Mouse (Mus musculus): Measurements from ENCODE around the gene Mrrf.
"Not testable (repeated sequence)": the region's sequence is repeated elsewhere in the genome, so short reads cannot be mapped to it uniquely, and the experiment has no call there.

Gene Mrrf

GRCm38 (mm10) chr2:36129051-36129450 is 7.1 kb upstream of the Mrrf start:
- no peak for DNase-seq (ENCODE audit: low spot score)

DNA sequence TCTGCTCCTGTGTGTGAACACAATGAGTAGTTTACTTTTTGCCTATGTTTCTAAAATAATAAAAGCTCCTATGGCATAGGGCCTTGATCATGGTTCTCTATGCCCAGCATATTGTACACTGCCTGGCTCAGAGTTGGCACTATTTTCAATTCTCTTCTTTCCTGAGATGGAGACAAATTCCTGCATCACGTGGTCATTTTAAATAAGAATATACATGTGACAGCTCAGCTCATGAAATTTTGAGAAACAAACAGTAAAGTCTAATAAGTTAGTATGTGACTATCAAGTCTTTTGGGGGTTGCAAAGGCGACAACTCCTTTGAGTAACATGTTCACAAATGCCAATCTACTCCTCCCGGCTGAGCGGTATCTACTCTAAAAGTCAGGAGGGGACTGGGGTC is 302 bp upstream of the Mrrf start:
- DNase-seq (ENCODE audit: low spot score), result no peak

- DNase-seq (ENCODE audit: low spot score), result no peak
Measured at GRCm38 (mm10) chr2:36139096-36139495, 2.9 kb downstream of the Mrrf start.

- no peak for DNase-seq (ENCODE audit: low spot score)
Measured at GRCm38 (mm10) chr2:36148876-36149365, 12.7 kb downstream of the Mrrf start.

DNA sequence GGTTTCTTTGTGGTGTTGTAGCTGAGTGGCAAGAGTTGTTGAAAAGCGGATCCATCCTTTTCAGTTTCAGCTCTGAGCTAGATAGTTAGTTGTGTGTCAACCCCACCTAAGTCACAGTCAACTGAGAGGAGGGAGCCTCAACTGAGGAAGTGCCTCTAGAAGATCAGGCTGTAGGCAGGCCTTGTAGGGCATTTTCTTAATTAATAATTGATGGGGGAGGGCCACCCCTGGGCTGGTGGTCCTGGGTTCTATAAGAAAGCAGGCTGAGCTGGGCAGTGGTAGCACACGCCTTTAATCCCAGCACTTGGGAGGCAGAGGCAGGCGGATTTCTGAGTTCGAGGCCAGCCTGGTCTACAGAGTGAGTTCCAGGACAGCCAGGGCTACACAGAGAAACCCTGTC is 16.2 kb downstream of the Mrrf start:
- not testable (repeated sequence) for DNase-seq (ENCODE audit: low spot score)

GRCm38 (mm10) chr2:36157461-36157860 is 21.3 kb downstream of the Mrrf start:
- DNase-seq (ENCODE audit: low spot score), result no peak

DNA sequence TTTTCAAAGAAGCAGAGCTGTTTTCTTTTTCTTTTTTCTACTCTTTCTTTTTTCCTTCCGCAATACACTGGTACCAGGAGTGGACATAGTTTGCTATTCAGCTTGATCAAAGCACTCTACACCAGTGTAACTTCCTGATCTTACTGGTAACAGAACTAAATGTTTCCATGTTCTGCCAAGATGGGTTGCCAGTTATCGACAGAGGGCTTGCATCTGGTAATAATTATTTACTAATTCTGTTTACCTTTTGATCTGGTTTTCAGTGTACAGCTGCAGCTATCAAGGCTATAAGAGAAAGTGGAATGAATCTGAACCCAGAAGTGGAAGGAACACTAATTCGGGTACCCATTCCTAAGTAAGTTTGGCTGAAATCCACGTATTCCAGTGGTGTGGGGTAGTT is 23.1 kb downstream of the Mrrf start:
- no peak for DNase-seq (ENCODE audit: low spot score)

DNA sequence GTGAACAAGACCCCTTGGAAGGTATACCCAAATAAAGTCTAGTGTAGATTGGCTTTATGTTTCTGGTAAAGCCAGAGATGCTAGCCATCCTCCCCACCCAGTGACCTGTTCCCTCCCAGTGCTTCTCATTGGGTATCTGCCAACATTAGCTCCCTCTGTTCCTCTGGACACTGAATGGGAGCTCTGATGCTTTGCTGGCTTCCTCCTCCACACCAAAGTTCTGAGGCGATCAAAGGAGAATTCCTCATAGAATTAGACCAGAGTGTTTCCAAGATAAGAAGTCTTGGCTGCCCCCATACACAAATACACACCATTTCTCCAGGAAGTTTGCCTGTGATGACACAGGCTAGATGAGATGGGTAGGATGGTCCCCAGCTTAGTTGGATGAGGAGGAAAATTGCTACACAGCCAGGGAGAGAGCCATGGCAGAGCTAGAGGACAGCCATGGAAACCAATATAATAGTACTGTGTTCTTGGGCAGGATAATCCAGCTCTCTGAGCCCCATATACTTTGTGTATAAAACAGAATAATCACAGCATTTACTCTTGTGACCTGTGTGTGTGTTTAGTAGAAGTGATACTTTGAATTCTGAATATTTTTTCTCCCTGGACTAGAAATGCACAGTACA is 31.9 kb downstream of the Mrrf start:
- DNase-seq (ENCODE audit: low spot score), result no peak

DNA sequence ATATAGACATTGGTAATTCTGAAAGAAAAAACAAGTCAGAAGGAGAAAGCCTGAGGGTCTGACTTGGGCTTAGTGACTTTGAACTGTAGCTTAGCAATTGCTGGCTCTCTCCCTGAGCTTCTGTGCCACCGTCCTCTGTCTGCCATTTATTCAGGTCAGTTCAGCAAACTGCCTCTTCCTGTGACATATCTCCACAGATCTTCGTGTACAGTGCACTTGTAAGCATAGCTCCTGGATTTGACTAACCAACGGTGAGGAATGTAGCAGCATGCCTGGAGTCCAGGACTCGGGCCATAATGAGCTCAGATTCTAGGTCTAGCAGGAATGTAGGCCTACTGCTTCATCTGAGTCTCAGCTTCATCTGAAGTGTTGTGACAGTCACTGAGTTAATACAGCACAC is 33.0 kb downstream of the Mrrf start:
- no peak for DNase-seq (ENCODE audit: low spot score)

DNA sequence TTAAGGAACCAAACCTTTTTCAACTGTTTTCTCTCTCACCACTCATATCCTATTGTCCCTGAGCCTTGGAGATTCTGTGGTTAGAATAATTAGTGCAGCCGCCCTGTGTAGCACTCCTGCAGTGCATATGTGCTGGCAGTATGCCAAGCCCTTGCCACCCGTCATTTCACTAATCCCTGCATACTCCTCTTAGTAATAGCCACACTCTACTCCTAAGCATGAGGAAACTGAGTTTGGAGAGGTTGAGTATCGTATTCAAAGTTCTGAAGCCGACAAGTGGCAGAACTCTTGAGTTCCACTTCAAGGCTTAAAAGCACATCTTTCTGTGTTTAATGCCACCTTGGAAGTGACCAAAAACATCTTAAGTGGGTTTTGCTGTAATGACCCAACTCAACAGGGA is 35.9 kb downstream of the Mrrf start:
- DNase-seq (ENCODE audit: low spot score), result no peak

DNA sequence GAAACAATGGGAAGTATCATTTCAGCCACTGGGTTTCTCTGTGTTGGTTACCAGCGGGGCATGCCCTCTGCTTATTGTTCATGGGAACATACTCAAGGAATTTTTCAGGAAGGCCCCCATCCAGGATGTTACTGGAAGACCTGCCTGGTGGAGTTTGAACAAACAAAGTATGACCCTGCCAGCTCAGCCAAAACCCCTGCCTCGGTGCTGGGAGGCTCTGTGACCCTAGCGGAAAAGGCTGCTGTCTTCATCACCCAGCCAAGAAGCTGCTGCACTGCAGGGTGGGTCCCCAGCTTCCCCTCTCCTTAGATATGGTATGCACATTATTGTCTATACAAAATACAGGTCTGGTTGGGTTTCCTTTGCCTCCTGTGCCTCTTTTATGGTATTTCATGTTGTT is 36.4 kb downstream of the Mrrf start:
- no peak for DNase-seq (ENCODE audit: low spot score)

DNA sequence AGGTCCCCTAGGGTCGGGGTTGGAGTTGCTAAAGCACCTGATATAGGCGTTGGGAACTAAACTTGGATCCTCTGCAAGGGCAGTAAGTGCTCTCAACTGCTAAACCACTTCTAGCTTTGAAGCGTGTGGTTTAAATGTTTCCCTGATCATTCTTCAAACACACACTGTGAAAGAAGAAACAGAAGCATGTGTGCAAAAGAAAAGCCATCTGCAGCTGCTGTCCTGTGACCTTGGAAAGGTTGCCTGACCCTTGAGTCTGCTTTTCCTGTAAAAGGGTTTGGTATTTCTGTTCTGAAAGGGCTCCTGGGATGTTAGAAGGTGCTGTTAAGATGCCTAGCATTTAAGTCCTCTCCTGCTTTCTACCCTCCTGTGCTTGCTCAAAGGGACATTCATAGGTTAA is 43.3 kb downstream of the Mrrf start:
- DNase-seq (ENCODE audit: low spot score), result no peak

DNA sequence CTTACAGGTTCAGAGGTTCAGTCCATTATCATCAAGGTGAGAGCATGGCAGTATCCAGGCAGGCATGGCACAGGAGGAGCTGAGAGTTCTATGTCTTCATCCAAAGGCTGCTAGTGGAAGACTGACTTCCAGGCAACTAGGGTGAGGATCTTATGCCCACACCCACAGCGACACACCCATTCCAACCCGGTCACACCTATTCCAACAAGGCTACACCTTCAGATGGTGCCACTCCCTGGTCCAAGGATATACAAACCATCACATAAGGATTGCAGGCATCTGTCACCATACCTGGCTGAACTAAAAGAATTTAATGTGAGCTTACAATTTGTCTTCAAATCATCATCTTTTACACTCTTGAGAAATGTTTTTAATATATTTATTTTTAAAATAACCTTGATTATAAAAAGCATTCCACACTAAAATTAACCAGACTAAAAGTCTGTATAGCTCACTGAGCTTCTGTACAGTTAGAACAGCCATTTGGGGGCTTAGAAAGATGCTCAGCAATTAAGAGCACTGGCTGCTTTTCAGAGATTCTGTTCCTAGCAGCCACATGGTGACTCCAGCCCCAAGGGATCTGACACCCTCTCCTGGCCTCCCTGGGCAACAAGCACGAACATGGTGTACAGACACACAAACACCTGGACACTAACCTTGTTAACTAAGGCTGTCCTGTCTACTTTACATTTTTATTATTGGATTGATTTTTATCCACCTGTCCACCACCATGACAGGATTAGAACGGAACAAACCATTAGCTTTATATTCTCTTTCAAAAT is 45.6 kb downstream of the Mrrf start:
- DNase-seq (ENCODE audit: low spot score), result not testable (repeated sequence)

DNA sequence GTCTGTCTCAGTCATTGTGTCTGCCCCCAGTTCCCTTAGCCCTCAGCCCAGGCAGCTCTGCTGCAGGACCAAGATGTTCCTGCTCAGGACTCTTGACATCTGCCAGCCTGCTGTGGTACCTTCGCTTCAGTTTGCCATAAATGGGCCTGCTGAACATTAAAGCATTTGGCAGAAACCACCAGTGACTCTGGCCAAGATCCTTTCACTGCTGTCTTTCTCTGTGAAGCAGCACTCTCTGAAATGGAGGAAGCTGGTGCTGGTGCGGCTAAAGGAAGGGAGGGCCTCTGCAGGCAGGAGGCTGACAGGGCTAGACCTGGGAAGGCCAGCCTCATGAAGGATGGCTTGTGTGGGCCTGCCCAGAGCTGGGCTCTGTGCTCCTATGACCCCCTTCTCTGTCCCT is 47.1 kb downstream of the Mrrf start:
- DNase-seq (ENCODE audit: low spot score), result no peak

GRCm38 (mm10) chr2:36184192-36184591 is 48.0 kb downstream of the Mrrf start:
- DNase-seq (ENCODE audit: low spot score), result no peak

DNA sequence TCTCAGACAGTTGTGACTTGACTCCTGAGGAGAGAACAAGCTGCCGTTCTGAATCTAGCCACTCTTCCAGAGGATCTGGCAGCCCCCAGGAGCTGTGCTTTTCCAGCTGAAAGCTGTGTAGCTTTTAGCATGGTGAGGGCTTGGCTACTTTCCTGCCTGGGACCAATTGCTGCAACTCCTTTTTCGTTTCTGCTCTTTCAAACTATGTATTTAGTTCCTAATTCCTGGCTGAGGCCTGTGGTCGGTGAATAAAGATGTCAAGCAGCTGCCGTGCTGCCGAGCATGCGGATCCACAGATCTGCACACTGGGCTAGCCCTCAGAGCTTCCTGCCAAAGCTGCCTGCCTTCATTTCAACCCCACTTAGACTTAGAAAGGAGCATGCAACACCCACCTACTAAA is 48.7 kb downstream of the Mrrf start:
- no peak for DNase-seq (ENCODE audit: low spot score)

DNA sequence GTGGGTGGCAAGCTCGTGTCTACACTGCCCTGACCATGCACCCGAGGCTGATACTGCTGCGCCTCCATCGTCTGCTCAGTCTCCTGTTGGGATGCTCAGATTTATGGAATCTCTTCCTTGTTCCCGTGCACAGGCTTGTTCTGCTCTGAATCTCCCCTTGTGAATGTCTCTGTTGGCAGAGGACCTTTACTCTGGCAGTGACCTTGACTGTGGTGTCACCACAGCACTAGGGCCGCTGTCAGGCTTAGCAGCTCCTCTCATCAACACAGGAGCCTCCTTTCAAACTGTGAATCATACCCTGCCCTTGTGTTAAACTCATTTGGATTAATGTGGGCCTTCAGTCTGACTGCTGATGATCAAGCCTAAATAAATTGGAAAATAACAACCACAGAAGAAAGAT is 53.0 kb downstream of the Mrrf start:
- DNase-seq (ENCODE audit: low spot score), result not testable (repeated sequence)

- DNase-seq (ENCODE audit: low spot score), result no peak
Measured at GRCm38 (mm10) chr2:36191098-36191941, 55.1 kb downstream of the Mrrf start.

DNA sequence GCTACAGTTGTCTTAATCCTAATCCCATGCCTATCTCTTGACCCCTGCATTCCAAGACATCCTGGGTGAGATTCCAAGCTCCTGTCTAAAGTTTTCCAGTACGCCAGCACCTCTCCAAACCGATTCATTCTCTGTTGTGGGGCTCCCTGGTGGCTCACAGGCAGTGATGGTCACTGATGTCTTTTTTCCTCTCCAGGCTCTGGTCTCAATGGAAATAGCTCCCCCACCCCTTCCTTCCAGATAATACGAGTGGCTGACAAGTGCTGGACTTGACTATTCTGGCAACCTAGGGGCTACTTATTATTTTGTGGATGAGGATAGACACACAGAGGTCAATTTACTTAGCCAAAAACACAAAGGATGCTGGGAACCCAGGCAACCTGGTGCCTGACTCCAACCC is 60.8 kb downstream of the Mrrf start:
- no peak for DNase-seq (ENCODE audit: low spot score)

GRCm38 (mm10) chr2:36197919-36198881 is 62.0 kb downstream of the Mrrf start:
- DNase-seq (ENCODE audit: low spot score), result peak; percentile 60

GRCm38 (mm10) chr2:36198882-36199262 is 62.7 kb downstream of the Mrrf start:
- DNase-seq (ENCODE audit: low spot score), result no peak

DNA sequence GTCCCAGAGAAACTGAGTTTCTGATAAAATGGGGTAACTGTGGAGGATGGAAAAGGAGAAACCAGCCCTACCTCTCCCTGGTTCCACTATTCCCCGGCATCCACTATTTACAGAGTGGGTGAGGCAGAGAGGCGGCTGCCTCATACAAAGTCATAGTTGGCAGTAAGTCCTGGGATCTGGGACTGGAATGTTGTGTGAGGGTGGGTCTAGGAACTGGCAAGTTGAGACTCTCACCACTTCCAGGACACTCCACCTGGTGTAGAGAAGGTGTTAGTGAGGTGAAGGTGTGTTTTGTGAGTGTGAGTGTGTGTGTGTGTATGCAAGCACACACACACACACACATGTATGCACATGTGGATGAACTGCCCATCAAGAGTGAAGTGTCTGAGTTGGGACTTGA is 64.6 kb downstream of the Mrrf start:
- no peak for DNase-seq (ENCODE audit: low spot score)

Measured in yolk sac, embryonic 10.5 days (tissue).